Mouse (Mus musculus) liver, embryonic 11.5 days (tissue): ENCODE measurements around the gene Bag5. TPM values are rescaled to one million over a fixed set of nuclear protein-coding genes. Genes with fewer than 3 reads are reported as not detected.
A peak's percentile ranks its signal among the peaks of the same experiment; 100 is the strongest.

Experiments
- ATAC-seq: fragments of 200-750 bp; cut with Nextera tagmentation; replicated peaks from 2 replicates; pipeline ENCODE4 v1.8.0; 2017; ENCODE audit warnings: moderate number of reproducible peaks, mild to moderate bottlenecking, moderate TSS enrichment, moderate library complexity; ENCODE audit not compliant: low FRiP score
- DNase-seq: peaks from one replicate; pipeline ENCODE4 v3.0.0-alpha.2; 2017; ENCODE audit warnings: low spot score
- H3K27ac ChIP-seq: fragments of 300-500 bp; sonication (generic); 2 replicates; pipeline ENCODE4 v1.5.1; 2014; ENCODE audit warnings: mild to moderate bottlenecking, low read depth, low read length, control low read depth
- H3K27me3 ChIP-seq: fragments of 300-500 bp; sonication (generic); replicated peaks from 2 replicates; pipeline ENCODE4 v1.6.1; 2014; ENCODE audit warnings: low read length, mixed read lengths; ENCODE audit not compliant: control insufficient read depth, insufficient read depth
- H3K36me3 ChIP-seq: fragments of 300-500 bp; sonication (generic); 2 replicates; pipeline ENCODE4 v1.6.1; 2014; ENCODE audit warnings: mild to moderate bottlenecking, low read length, moderate library complexity, mixed read lengths; ENCODE audit not compliant: control insufficient read depth, insufficient read depth
- H3K4me1 ChIP-seq: fragments of 300-500 bp; sonication (generic); replicated peaks from 2 replicates; pipeline ENCODE4 v1.6.1; 2014; ENCODE audit warnings: low read length, mixed read lengths; ENCODE audit not compliant: control insufficient read depth, insufficient read depth
- H3K4me2 ChIP-seq: fragments of 300-500 bp; sonication (generic); 2 replicates; pipeline ENCODE4 v1.6.1; 2014; ENCODE audit warnings: mild to moderate bottlenecking, control low read depth, moderate library complexity
- H3K4me3 ChIP-seq: fragments of 300-500 bp; sonication (generic); 2 replicates; pipeline ENCODE4 v1.5.1; 2014; ENCODE audit warnings: low read depth, low read length, control low read depth
- H3K9ac ChIP-seq: fragments of 300-500 bp; sonication (generic); 2 replicates; pipeline ENCODE4 v1.6.1; 2014; ENCODE audit warnings: low read depth, low read length, control low read depth
- H3K9me3 ChIP-seq: fragments of 300-500 bp; sonication (generic); 2 replicates; pipeline ENCODE4 v1.6.1; 2016; ENCODE audit warnings: low read length, inconsistent platforms, mixed read lengths; ENCODE audit not compliant: control insufficient read depth
- WGBS: fragments of 180-500 bp; shearing (Covaris S2); extraction: QIAGEN DNeasy Blood & Tissue Kit; methylation state at CpG from one replicate; pipeline ENCODE4 v1.1.7; 2014; 5-methylcytosine and 5-hydroxymethylcytosine counted together
- polyA plus RNA-seq: library from polyadenylated mRNA; unstranded; fragments of >200 nt; fragmentation: Nextera tagmentation; extraction: Ambion mirVana; gene quantifications from 2 replicates; pipeline ENCODE4 v1.2.1, GENCODE M21; 2014

Bag5 gene
- polyA plus RNA-seq, 1 experiment from 2014 or later, result 41.0 TPM

DNA sequence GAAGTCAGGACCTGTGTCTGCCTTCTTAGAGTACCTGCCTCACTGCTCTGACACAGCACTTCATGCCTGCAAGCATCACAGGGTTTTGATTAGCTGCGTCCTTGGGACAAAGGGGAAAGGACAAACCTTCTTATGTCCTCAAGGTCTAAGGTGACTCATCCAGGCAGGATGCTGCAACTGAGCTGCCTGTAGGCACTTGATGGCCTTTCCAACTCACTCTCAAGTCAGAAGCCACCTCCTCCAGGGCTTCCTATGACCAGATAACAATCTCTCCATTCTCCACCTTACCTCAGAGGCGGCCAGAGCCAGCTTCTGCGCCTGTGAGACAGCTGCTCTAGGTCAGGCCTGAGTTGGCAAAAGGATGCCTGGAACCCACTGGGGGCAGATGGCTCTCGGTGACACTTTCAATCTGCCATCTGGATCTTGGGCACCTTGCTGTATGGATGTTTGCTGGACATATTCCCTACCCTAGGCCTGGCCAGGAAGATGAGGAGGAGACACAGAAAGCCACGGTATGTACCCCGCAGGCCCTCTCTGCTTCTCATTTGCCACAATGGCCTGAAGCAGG, 14.6 kb downstream of the Bag5 start:
- Histone ChIP-seq H3K4me2 (no peak overlapping the region), H3K9me3 (no peaks in the 10 kb centered on the region), H3K4me3 (no peak overlapping the region), H3K4me1 (peaks cover 15% of the 10 kb centered on the region), H3K9ac (no peak overlapping the region), H3K27ac (no peak overlapping the region), H3K27me3 (no peaks in the 10 kb centered on the region; the same call in 1 of the 2 replicates), H3K36me3 (no peaks in the 10 kb centered on the region)
- ATAC-seq (no peak), DNase-seq (no peak)
- 88% methylated on average over 6 of the region's 6 CpGs for WGBS

DNA sequence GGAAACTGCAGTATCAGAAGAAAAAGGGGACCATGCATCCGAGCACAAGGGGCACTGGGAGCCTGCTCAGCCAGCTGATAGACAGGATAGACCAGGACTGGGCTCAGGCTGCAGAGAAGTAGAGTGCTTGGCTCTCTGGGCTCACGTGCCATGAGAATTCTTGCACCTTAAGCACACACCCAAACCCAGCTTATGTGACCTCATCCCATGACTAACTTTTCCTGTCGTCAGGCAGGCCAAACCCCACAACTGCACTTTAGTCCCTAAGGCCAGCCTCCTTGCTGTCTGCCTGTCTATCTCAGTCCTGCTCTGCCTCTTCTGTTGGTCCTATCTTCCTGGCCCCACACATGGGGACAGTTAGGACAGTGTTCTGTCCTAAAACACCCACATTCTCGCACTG, 15.3 kb downstream of the Bag5 start:
- no peak for ATAC-seq
- Histone ChIP-seq H3K4me2 (no peak overlapping the region), H3K27ac (no peak overlapping the region), H3K9ac (no peak overlapping the region), H3K9me3 (no peaks in the 10 kb centered on the region), H3K27me3 (no peaks in the 10 kb centered on the region; the same call in 1 of the 2 replicates), H3K4me1 (peaks cover 22% of the 10 kb centered on the region), H3K4me3 (no peak overlapping the region), H3K36me3 (no peaks in the 10 kb centered on the region)
- WGBS, result 63% methylated on average over 4 of the region's 4 CpGs
- DNase-seq, result no peak

DNA sequence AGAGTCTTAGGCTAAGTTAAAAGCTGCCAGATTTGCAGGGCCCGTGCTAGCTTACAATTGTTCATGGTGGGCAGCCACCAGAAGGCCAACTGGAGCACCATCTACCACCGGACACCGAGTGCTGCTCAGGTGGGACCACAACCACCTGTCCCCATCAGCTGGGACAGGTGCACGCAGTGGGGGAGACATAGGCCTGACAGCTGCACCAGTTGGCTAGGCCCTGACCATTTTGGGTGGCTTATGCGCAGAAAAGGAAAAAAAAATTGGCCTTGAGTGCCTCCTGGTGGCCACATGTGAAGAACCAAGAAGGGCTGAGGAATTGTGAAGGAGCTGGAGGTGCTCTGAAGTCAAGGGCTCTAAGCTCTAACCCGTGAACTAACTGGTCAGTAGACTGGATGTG, 16.8 kb downstream of the Bag5 start:
- no peak overlapping the region for H3K27ac ChIP-seq
- H3K4me3 ChIP-seq, result no peak overlapping the region
- no peaks in the 10 kb centered on the region for H3K9me3 ChIP-seq
- peak; percentile 72 for DNase-seq
- 35% methylated on average over 6 of the region's 6 CpGs for WGBS
- H3K36me3 ChIP-seq, result no peaks in the 10 kb centered on the region
- no peak overlapping the region for H3K9ac ChIP-seq
- no peak overlapping the region for H3K4me2 ChIP-seq
- no peaks in the 10 kb centered on the region; the same call in 1 of the 2 replicates for H3K27me3 ChIP-seq
- ATAC-seq, result peak; percentile 44
- H3K4me1 ChIP-seq, result peaks cover 30% of the 10 kb centered on the region

DNA sequence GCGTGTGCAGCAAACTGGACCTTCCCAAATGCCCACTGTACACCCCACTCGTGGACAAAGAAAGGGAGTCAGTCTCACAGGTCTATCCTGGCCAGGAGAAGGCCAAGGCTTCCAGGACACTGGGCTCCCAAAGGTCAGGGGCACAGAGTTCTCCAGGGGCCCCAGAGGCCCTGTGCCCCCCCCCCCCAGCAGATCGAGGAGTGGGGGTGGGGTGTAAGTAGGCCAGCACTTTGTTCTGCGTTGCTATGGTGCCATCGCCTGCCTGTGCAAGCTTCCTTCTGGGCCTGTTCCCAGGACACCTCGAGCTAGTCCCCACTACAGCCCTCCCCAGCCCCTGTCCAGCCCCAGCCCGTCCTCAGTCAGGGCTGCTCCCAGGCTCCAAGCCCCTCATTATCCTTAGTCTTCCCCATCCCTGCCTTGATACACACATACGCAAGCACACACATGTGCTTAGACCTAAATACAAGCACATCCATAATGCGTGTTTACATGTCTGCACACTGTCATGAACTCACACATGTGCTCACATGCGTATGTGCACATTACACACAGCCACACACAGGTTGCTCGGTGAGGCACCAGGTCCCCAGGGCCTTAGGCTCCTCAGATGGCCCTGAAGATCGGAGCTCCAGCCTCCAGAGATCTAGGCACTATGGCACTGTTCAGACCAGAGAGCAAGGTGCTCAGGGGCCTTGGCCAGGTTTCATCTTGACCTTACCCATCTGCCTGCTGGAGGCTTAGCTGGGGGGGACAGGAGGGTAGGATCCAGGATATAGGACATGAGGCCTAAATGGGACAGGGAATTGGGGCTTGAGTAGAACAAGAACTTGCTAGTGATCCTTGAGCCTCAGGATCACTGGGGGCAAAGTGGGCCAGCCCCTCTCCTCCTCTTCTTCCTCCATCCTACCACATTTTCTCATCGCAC, 17.9 kb downstream of the Bag5 start:
- no peak for ATAC-seq
- H3K4me1 ChIP-seq, result peaks cover 30% of the 10 kb centered on the region
- H3K9ac ChIP-seq, result no peak overlapping the region
- DNase-seq, result no peak
- H3K36me3 ChIP-seq, result no peaks in the 10 kb centered on the region
- H3K27me3 ChIP-seq, result no peaks in the 10 kb centered on the region; the same call in 1 of the 2 replicates
- no peaks in the 10 kb centered on the region for H3K9me3 ChIP-seq
- no peak overlapping the region for H3K4me3 ChIP-seq
- H3K4me2 ChIP-seq, result no peak overlapping the region
- 65% methylated on average over 13 of the region's 13 CpGs for WGBS
- no peak overlapping the region for H3K27ac ChIP-seq

DNA sequence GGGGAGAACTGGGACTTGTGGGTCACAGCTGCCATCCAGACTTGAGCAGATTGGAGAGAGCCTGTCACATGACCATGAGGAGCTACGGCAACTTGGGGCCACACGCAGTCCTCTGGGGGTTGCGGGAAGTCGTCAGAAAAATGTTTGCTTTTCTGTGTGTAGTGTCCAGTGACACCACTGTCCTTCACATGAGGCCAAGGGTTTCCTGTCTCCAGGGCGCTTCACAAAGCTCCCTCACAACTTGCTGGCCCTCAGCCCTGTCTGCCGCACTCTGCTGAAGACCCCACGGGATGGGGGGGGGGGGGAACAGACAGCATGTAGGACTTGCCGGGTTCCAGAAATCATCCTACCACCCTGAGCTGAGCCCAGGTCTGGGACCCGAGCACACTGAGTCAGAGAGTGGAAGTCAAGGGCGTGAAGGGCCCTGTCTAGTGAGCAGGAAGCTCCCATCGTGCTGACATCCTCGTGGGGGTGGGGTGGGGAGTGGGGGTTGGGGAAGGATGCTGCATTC, 18.7 kb downstream of the Bag5 start:
- no peaks in the 10 kb centered on the region for H3K27me3 ChIP-seq
- H3K9ac ChIP-seq, result 0 out of 2 replicates have a peak overlapping the region, but pooled peaks have one; percentile 41
- H3K4me1 ChIP-seq, result peaks cover 30% of the 10 kb centered on the region
- H3K36me3 ChIP-seq, result no peaks in the 10 kb centered on the region
- no peak overlapping the region for H3K4me3 ChIP-seq
- 0 out of 2 replicates have a peak overlapping the region, but pooled peaks have one; percentile 9 for H3K27ac ChIP-seq
- DNase-seq (no peak), ATAC-seq (no peak)
- H3K9me3 ChIP-seq, result no peaks in the 10 kb centered on the region
- H3K4me2 ChIP-seq, result peak overlapping the region; percentile 35
- WGBS, result 23% methylated on average over 12 of the region's 12 CpGs

DNA sequence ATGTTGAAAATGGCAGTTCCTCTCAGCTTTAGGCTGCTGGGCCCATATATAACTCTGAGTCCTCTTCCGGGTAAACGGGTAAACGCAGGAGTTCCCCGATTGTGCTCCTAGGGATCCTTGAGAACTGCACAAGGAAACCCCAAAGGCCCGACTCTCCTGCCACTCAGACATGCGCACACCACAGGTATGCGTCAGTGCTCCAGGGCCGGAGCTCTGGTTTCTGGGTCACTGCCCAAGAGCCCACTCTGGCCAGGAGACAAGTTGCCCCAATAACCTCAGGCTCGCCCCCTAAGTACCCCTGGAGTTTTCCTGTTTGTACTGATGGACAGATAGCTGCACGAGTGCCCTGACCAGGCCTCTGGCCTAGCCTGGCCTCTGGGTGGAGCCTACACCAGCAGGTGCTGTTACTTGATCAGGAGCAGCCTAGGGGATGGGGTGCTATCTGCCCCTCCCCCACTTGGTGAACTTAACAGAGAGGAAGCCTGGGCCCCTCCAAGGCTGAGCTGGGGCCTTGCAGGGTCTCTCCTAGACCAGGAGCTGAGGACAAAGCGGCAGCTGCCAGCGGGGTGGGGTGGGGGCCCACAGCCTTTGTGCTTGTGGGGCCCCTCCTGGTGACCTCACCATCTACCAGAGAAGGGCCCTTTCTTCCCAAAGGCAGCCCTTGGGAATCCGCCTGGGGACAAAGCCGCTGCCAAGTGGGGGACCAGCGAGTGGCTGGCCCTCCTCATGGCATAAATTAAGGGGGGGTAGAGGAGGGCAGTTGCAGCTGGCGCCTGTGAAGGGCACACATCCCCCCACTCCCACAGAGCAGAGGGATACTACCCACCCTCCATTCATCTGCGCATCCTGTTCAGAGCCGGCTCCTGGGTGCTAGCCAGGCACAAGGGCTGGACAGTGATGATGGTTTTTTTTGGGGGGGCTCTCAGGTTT, 19.5 kb downstream of the Bag5 start:
- Histone ChIP-seq H3K9ac (peak overlapping the region; percentile 41; the same call in 1 of the 2 replicates), H3K9me3 (no peaks in the 10 kb centered on the region), H3K36me3 (no peaks in the 10 kb centered on the region), H3K27me3 (no peaks in the 10 kb centered on the region), H3K4me1 (peaks cover 30% of the 10 kb centered on the region), H3K4me3 (no peak overlapping the region), H3K4me2 (peak overlapping the region; percentile 35), H3K27ac (no peak overlapping the region)
- WGBS, result 50% methylated on average over 18 of the region's 18 CpGs
- DNase-seq, result no peak
- peak; percentile 40 for ATAC-seq

DNA sequence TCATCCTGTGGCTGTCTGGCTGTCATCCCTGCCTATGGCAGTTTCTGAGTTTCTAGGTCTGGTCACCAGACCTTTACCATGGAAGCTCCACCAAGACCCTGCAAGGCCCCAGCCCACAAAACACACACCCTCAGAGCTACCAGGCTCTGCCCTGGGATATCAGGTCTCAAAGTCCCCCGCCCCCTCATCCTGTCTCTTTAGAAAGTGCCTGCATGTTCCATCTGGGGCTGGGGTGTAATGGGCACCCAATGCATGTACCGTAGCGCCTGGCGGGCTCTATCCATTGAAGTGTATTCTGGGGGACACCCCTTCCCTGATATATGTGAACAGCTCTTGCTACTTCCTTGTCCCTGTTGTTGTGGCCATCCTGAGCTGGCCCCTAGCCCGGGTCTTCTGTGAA, 20.2 kb downstream of the Bag5 start:
- H3K4me1 ChIP-seq, result peaks cover 30% of the 10 kb centered on the region

DNA sequence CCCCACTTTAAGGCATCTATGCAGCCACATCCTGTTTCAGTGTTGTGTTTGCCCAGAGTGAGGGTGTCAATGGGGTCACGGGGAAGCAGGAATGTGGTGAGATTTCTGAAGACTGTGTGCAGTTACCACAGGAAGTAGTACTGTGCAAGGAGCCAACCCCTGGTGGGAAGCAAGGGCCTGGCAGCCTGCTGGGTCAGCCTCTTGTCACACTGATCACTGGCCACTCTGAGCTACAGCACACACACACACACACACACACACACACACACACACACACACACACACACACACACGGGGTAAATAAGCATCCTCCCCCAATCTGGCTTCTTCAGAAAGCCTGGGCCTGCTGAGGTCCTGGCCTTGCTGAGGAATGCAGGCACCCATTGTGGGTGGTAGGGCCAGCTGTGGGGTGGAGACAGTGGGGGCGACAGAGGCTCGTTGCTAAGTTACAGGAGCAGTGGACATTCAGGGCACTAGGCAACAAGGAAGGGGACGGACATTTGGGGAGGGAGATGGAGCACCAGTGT, 21.6 kb downstream of the Bag5 start:
- H3K36me3 ChIP-seq, result no peaks in the 10 kb centered on the region
- no peaks in the 10 kb centered on the region for H3K9me3 ChIP-seq
- no peaks in the 10 kb centered on the region for H3K27me3 ChIP-seq
- no peak; the same call in 1 of the 2 replicates for ATAC-seq
- 28% methylated on average over 5 of the region's 5 CpGs for WGBS
- peak overlapping the region; percentile 28; the same call in 1 of the 2 replicates for H3K27ac ChIP-seq
- H3K4me1 ChIP-seq, result peaks cover 30% of the 10 kb centered on the region
- no peak overlapping the region for H3K4me2 ChIP-seq
- no peak overlapping the region for H3K4me3 ChIP-seq
- no peak overlapping the region for H3K9ac ChIP-seq
- DNase-seq, result no peak

More for the DNA sequence above, 20.2 kb downstream of the Bag5 start:
- 76% methylated on average over 5 of the region's 5 CpGs for WGBS
- H3K9me3 ChIP-seq, result no peaks in the 10 kb centered on the region
- H3K36me3 ChIP-seq, result no peaks in the 10 kb centered on the region
- H3K9ac ChIP-seq, result no peak overlapping the region
- no peak overlapping the region for H3K4me3 ChIP-seq
- H3K4me2 ChIP-seq, result no peak overlapping the region
- H3K27me3 ChIP-seq, result no peaks in the 10 kb centered on the region
- no peak overlapping the region for H3K27ac ChIP-seq
- no peak for DNase-seq
- ATAC-seq, result no peak
